Mouse (Mus musculus) intestine, embryonic 16.5 days (tissue): ENCODE measurements around the gene 9130409I23Rik. TPM values are rescaled to one million over a fixed set of nuclear protein-coding genes. Genes with fewer than 3 reads are reported as not detected.
"Not testable (repeated sequence)": the region's sequence is repeated elsewhere in the genome, so short reads cannot be mapped to it uniquely, and the experiment has no call there.

Experiments used
- ATAC-seq: fragments of 200-750 bp; cut with Nextera tagmentation; 2 replicates; pipeline ENCODE4 v1.8.0; 2017; ENCODE audit warnings: moderate TSS enrichment, moderate library complexity
- H3K27ac ChIP-seq: fragments of 300-500 bp; sonication (generic); 2 replicates; pipeline ENCODE4 v1.5.1; 2014; ENCODE audit warnings: mild to moderate bottlenecking, low read length
- H3K27me3 ChIP-seq: fragments of 300-500 bp; sonication (generic); replicated peaks from 2 replicates; pipeline ENCODE4 v1.6.1; 2014; ENCODE audit warnings: low read length, control low read depth, mixed read lengths; ENCODE audit not compliant: control insufficient read depth, insufficient read depth
- H3K36me3 ChIP-seq: fragments of 300-500 bp; sonication (generic); 2 replicates; pipeline ENCODE4 v1.6.1; 2014; ENCODE audit warnings: low read length, control low read depth; ENCODE audit not compliant: control insufficient read depth, insufficient read depth
- H3K4me1 ChIP-seq: fragments of 300-500 bp; sonication (generic); 2 replicates; pipeline ENCODE4 v1.6.1; 2014; ENCODE audit warnings: low read length, control low read depth, mixed read lengths; ENCODE audit not compliant: control insufficient read depth, insufficient read depth
- H3K4me2 ChIP-seq: fragments of 300-500 bp; sonication (generic); 2 replicates; pipeline ENCODE4 v1.6.1; 2014; ENCODE audit warnings: low read depth, low read length, control low read depth
- H3K4me3 ChIP-seq: fragments of 300-500 bp; sonication (generic); 2 replicates; pipeline ENCODE4 v1.5.1; 2014; ENCODE audit warnings: mild to moderate bottlenecking, low read length
- H3K9ac ChIP-seq: fragments of 300-500 bp; sonication (generic); 2 replicates; pipeline ENCODE4 v1.6.1; 2014; ENCODE audit warnings: low read depth, low read length
- H3K9me3 ChIP-seq: fragments of 300-500 bp; sonication (generic); 2 replicates; pipeline ENCODE4 v1.6.1; 2016; ENCODE audit warnings: low read length, control low read depth; ENCODE audit not compliant: control insufficient read depth
- WGBS: fragments of 180-500 bp; shearing (Covaris S2); extraction: QIAGEN DNeasy Blood & Tissue Kit; methylation state at CpG from one replicate; pipeline ENCODE4 v1.1.7; 2014; 5-methylcytosine and 5-hydroxymethylcytosine counted together
- polyA plus RNA-seq: library from polyadenylated mRNA; unstranded; fragments of >200 nt; fragmentation: Nextera tagmentation; extraction: Ambion mirVana; gene quantifications from 2 replicates; pipeline ENCODE4 v1.2.1, GENCODE M21; 2015

9130409I23Rik gene
- polyA plus RNA-seq, 1 experiment from 2014 or later, result not detected

DNA sequence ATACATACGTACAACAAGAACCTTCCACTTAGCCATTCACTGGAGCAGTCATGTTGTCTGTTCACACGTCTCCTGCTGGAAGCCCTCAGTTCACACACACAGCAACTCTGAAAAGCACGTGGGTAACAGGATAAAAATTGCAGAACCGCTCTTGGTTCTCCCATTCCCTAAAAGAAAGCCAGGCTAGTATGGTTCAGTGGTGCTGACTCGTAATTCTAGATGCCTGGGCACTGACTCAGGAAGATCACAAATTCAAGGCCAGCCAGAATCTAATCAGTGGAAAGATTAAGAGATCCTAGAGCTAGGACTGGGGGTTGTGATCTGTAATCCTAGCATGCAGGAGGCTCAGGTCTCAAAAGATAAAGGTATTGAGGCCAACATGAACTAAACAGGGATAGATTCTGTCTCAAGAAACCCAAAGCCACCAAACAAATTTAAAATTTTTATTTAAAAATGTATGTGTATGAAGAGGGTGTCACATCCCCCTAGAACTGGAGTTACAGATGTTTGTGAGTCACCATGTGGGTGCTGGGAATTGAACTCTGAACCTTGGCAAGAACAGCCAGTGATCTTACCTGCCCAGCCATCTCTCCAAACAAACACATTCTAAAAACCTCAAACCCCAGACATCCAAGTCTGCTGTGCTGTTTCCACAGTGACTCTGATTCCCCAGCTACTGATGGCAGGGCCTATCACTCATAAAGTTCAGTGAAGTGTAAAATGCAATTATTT is 30.1 kb upstream of the 9130409I23Rik start, which contains the start of gene Ephx1:
Ephx1 (minus strand) TSS at position 149 of the 732 bp plus-strand sequence.
- no peaks in the 10 kb centered on the region for H3K36me3 ChIP-seq
- no peaks in the 10 kb centered on the region for H3K9me3 ChIP-seq
- no peak within 1 kb of the TSS for H3K27ac ChIP-seq
- 45% methylated on average over 5 of the region's 5 CpGs for WGBS
- no peaks in the 10 kb centered on the region for H3K27me3 ChIP-seq
- no peak for ATAC-seq
- no peak within 1 kb of the TSS for H3K9ac ChIP-seq
- no peak within 1 kb of the TSS for H3K4me3 ChIP-seq
- no peak within 1 kb of the TSS for H3K4me2 ChIP-seq
- H3K4me1 ChIP-seq, result peaks cover 13% of the 10 kb centered on the region

DNA sequence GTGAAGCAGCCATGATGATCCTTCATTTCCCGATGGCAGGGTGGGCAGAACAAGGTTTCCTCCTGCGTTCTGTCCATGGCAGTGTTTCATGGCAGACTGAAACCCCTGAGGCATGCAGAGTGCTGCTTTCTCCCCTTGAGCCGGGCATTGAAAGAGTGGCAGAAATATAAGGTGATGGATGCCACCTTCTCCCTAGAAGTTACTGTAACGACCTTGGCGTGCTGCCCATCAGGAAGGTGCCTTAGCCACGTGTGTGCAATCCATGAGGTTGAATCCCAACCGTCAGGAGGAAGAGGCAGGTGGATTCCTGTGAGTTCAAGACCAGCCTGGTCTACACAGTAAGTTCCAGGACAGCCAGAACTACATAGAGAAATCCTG is 29.6 kb upstream of the 9130409I23Rik start:
- H3K27me3 ChIP-seq, result no peaks in the 10 kb centered on the region
- peaks cover 11% of the 10 kb centered on the region for H3K4me1 ChIP-seq
- H3K9me3 ChIP-seq, result no peaks in the 10 kb centered on the region
- WGBS, result 61% methylated on average over 7 of the region's 7 CpGs
- no peak for ATAC-seq
- no peak overlapping the region for H3K27ac ChIP-seq
- H3K4me2 ChIP-seq, result no peak overlapping the region
- no peaks in the 10 kb centered on the region for H3K36me3 ChIP-seq
- no peak overlapping the region for H3K4me3 ChIP-seq
- H3K9ac ChIP-seq, result no peak overlapping the region

DNA sequence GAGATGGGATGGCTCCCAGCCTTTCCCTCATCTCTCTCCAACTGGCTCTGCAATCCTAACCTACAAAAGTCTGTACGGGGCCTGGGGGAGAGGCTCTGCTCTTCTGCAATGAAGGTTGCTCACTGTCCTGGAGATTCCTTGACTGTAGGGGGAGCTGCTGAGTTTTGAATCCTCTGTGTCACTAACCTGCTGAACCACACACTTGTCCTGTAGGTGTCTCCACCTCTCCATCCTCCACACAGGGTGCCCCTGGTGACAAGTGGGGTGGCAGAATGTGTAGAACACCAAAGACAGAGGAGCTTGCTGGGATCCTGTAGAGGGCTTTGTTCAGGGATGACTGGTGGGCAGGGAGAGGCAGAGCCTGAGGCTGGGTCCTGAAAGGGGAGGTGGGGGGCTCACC is 28.8 kb upstream of the 9130409I23Rik start:
- peak; percentile 44; the same call in 1 of the 2 replicates for ATAC-seq
- Histone ChIP-seq H3K27me3 (no peaks in the 10 kb centered on the region), H3K27ac (no peak overlapping the region), H3K4me1 (peaks cover 3% of the 10 kb centered on the region), H3K4me3 (no peak overlapping the region), H3K9ac (no peak overlapping the region), H3K4me2 (no peak overlapping the region), H3K9me3 (no peaks in the 10 kb centered on the region), H3K36me3 (no peaks in the 10 kb centered on the region)
- 0% methylated on average over 1 of the region's 1 CpGs for WGBS

- H3K9ac ChIP-seq, H3K4me3 ChIP-seq, H3K9me3 ChIP-seq, H3K36me3 ChIP-seq, H3K4me1 ChIP-seq, H3K27ac ChIP-seq, H3K27me3 ChIP-seq, H3K4me2 ChIP-seq: not testable (repeated sequence)
- WGBS, result 82% methylated on average over 5 of the region's 5 CpGs
- peak; percentile 73; the same call in 1 of the 2 replicates for ATAC-seq
Measured at GRCm38 (mm10) chr1:181035015-181035778, 15.8 kb upstream of the 9130409I23Rik start.

DNA sequence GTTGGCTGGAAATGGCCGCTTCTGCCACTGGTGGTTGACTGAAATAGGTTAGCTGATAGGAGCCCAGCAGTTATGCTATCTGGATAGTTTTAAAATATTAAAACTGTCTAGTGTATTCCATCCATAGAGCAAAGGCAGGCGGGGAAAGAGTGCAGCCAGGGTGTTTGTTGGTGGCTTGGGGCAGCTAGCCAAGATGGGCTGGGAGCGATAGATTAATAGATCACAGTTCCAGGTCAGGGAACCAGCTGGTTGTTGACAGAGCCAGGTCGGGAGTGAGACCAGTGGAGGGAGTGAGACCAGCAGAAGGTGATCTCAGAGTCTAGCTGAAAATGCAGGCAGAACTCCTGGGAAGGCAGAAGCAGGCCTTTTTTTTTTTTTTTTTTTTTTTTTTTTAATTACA is 13.4 kb upstream of the 9130409I23Rik start:
- Histone ChIP-seq H3K9ac (no peak overlapping the region), H3K27me3 (no peaks in the 10 kb centered on the region), H3K9me3 (no peaks in the 10 kb centered on the region), H3K4me2 (no peak overlapping the region), H3K27ac (no peak overlapping the region), H3K4me3 (no peak overlapping the region), H3K36me3 (no peaks in the 10 kb centered on the region), H3K4me1 (no peaks in the 10 kb centered on the region)
- WGBS, result 66% methylated on average over 4 of the region's 4 CpGs
- no peak for ATAC-seq

GRCm38 (mm10) chr1:181039652-181040051 is 11.4 kb upstream of the 9130409I23Rik start:
- no peaks in the 10 kb centered on the region for H3K27me3 ChIP-seq
- H3K27ac ChIP-seq, result no peak overlapping the region
- H3K36me3 ChIP-seq, result no peaks in the 10 kb centered on the region
- H3K4me1 ChIP-seq, result no peaks in the 10 kb centered on the region
- WGBS, result 16% methylated on average over 4 of the region's 4 CpGs
- H3K4me3 ChIP-seq, result no peak overlapping the region
- H3K9ac ChIP-seq, result no peak overlapping the region
- no peak for ATAC-seq
- H3K4me2 ChIP-seq, result no peak overlapping the region
- H3K9me3 ChIP-seq, result no peaks in the 10 kb centered on the region

DNA sequence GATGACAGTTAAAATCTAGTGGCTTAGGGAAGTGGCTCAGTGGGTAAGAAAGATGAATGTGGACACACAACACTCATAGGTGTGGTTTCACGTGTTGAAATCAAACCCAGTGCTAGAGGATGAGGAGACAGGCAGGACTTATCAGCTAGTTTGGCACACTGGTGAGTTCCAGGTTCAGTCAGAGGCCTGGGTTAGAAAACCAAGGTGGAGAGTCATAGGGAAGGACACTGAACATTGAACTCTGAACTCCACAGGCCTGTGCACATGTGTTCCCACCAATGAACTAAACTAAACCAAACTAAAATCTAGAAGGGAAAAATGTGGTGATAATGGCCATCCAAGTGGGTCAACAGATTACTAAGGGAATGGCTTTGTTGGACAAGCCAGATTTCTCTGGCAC is 3.5 kb upstream of the 9130409I23Rik start:
- Histone ChIP-seq H3K4me1 (no peaks in the 10 kb centered on the region), H3K27ac (no peak overlapping the region), H3K9me3 (no peaks in the 10 kb centered on the region), H3K4me3 (no peak overlapping the region), H3K9ac (no peak overlapping the region), H3K27me3 (no peaks in the 10 kb centered on the region), H3K36me3 (no peaks in the 10 kb centered on the region), H3K4me2 (no peak overlapping the region)
- no peak for ATAC-seq
- WGBS, result 52% methylated on average over 1 of the region's 1 CpGs

- Histone ChIP-seq H3K27me3 (no peaks in the 10 kb centered on the region), H3K9me3 (no peaks in the 10 kb centered on the region), H3K36me3 (no peaks in the 10 kb centered on the region), H3K27ac (no peak overlapping the region), H3K9ac (no peak overlapping the region), H3K4me2 (no peak overlapping the region), H3K4me1 (no peaks in the 10 kb centered on the region), H3K4me3 (no peak overlapping the region)
- no peak for ATAC-seq
Measured at GRCm38 (mm10) chr1:181049328-181049842, 1.7 kb upstream of the 9130409I23Rik start.

DNA sequence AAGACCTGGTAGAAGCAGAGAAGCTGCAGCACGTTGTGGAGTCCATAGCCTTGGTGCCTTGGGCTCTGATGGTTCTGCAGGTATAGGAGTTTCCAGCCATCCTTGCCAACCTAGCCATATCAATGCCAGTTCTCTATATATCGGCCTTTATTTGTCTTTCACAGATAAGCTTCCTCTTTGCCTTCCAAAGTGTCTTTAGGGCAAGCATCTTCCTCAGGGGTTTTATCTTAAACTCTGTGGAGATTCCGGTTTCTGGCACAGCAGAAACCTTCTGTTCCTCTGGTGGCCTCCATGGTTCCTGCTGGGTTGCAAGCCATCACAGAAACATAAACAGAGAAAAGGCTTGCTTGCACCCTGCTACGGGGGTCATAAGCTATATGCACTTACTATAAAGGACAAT is 1.9 kb downstream of the 9130409I23Rik start:
- 72% methylated on average over 4 of the region's 4 CpGs for WGBS
- Histone ChIP-seq H3K27me3 (no peaks in the 10 kb centered on the region), H3K9me3 (no peaks in the 10 kb centered on the region), H3K27ac (no peak overlapping the region), H3K9ac (no peak overlapping the region), H3K4me3 (no peak overlapping the region), H3K4me2 (no peak overlapping the region), H3K36me3 (no peaks in the 10 kb centered on the region), H3K4me1 (no peaks in the 10 kb centered on the region)
- ATAC-seq, result no peak
